Mouse (Mus musculus): Measurements from ENCODE around the gene Psmd5.
A peak's percentile ranks its signal among the peaks of the same experiment; 100 is the strongest.

Psmd5 gene

DNA sequence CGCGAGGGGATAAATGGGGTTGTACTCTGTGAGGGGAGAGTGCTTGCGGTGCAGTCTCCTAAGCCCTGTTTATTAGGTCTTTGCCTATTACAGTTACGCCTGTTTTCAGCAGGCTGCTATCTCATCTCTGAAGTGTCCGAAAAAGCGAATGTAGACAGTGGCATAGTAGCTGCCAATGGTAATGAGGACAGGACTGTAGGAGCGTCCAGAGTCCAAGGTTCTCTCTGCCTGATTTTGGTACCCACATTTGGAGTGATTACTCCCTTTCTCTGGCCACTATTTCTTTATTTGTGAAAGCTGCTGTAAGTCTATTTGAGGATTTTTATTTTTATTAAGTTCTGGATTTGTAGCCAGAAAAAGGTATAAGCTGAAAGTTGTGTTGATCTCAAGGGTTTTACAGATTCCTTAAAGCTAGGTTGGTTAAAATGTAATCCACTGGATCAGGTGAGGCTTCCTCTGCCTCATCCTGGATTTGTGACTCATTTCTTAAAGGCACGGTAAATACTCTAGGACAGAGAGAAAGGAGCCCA lies at the start of gene Psmd5:
Gene Psmd5 (minus strand): TSS at position 153 of the 530 bp plus-strand sequence.
- no peak for DNase-seq

DNA sequence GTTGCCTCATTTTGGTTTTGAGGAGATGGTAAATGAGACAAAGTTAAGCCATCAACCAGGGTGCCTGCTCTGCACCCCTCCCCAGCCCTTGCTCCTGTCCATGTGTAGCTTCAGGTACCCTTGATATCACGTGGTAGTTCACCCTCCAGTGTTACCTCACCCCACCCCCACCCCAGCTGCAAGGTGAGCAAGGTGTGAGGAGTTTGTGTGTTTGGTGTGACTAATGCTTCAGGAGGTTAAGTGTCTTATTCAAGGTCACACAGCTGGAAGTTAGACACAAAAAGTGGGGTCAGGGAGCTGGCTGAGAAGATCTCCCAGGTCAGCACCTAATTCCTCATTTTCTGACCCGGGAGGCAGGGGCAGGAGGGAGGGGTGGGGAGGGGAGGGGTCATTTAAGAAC lies 48.0 kb upstream of the Psmd5 start:
- DNase-seq, result no peak

DNA sequence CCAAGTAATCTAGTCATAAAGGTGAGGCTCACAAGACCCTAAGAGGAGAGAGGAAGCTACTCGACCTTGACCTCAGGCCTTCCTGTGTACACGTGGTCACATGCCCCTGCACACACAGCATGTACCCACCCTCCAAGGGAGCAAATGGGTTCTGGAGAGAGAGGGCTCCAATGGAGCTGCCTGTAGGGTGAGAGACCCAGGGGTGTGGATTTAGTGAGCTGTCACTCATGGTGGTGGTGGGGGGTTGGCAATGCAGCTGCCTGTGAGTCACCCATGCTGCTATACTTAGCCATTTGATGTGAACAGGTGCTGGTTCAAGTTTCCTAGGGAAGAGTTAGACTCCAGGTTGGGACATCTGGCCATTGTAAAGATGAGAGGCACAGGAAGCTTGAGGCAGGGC lies 45.4 kb upstream of the Psmd5 start:
- DNase-seq, result no peak

DNA sequence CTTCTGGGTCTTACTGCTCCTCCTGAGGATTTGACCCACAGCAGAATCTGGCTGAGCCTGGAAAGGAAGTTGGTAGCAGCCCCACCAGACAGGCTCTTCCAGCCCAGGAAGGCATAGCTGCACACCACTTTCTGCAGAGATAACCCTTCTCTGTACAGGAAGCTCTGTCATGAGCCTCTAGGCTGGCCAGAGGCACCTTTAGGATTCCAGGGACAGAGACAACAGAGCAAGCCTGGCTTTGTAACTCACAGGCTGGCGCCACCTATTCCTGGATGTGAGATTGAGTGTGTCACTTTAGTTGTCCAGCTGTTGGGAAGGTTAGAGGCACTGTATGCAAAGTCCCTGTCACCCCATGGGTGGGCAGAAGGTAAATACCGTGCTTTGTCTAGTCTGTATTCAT lies 40.3 kb upstream of the Psmd5 start:
- DNase-seq, result no peak

DNA sequence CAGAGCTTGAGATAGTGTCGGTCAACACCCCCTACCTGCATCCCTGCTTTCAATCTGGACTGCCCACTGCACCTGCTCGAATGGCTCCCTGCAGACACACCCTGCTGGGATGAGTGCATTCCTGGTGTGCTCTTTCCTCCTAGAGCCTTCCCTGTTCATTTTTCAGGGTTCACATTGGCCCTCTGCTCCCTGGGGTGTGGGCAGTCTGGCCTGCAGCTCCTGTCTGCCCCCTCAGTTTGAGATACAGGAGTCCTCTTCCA lies 40.0 kb upstream of the Psmd5 start:
- no peak for DNase-seq

DNA sequence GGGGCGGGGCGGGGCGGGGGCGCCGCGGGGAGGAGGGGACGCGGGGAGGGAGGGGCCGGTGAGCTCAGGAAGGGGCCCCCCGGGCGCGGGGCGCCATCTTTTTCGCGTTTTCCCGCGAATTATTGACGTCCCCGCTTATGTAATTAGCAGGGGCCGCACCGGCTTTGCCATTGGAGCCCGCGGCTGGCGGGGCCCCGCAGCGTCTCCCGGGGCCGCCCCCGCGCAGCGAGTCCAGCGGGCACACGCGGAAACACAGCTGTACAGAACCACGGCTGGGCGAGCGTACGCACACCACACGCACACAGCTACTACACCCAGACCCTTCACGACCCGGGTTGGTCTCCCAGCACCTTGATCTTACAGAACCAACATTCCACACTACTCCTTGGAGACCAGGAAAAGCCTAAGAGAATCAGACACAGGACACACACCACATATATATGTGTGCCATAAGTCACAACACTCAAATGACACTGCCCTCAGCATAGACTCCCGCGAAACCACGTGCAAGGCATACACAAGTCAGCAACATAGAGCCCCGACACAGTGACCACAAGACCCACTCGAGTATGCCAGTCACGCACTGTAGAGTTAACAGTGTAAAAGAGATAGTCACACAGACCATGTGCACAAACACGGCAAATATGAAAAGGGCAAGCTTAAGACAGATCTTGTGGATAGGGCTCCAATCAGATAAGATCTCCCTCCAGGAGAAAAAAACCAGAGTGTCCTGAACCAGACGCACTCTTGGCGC lies 39.5 kb upstream of the Psmd5 start:
- peak in 1 of 2 experiments; percentile 37 for DNase-seq

DNA sequence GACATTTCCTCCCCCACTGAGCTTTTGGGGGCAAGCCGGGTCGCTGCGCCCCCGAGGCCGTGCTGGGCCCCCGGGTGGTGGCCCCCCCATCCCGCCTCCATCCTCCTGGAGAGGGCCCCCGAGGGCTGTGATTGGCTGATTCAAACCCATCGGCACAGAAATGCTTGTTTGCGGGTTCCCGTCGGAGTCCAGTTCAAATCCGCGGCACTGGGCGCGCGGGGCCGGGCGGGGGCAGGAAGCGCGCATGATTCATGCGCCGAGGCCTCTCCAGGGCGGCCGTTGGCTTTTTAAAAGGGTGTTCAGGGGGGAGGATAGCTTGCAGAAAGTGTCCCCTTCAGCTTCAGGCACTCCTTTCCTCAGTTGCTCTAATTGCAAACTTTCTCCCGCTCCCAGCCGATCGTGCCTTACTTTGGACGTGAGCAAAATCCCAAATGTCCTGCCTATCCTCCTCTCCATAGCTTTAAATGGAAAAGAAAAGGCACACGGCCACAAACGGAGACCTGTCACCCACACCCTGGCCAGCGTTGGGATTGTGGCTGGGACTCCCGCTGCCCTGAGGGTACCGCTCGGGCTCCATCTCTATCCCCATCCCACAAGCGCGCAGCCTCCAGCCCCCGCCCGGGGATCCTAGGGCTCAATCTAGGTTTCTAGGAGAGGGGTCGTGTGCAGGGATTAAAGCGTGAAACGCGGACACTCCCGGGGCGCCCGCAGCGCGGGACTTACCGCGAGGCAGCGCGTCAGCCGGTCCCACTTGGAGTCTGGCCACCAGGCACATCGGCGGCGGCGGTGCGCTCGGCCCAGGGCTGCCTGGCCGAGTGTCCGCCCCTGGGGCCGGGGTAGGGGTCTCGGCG lies 38.7 kb upstream of the Psmd5 start, which contains the start of gene Phf19:
Gene Phf19 (minus strand): TSS at position 809 of the 851 bp plus-strand sequence.
- DNase-seq, result peak in 1 of 2 experiments; percentile 38

DNA sequence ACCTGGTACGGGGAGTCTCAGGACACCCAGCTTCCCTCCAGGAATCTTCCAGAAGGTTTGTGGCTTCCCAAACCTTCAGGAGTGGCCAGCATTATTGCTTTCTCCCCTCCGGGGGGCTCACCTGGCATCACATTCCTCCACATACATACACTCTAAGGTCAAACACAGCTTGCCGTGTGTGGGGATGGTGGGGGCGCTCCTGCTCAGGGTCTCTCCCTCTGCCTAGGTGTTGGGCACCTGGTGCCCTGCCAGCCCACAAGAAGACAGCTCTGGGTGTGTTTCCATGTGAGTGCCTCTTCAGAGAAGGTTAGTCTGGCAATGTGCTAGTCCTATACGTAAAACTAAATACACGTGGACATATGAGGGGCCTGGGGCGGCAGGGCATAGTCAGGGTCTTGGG lies 37.8 kb upstream of the Psmd5 start:
- no peak for DNase-seq

DNA sequence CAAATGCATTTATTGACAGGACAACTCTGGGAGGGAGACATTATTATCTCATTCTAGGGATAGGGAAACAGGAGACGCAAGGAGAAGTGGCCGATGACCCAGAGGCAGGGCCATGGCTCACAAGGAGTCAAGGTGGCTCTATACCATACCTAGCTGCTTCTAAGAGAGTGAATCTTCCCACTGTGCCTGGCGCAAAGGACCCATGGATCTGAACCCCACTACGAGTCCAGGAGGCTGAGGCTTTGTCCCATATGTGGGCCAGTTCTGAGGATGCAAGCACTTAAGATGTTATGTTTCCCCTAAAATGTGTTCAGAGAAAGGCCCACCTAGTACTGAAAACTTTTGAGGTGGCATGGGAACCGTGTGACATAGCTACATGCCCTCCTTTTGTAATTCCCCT lies 37.1 kb upstream of the Psmd5 start:
- no peak for DNase-seq

DNA sequence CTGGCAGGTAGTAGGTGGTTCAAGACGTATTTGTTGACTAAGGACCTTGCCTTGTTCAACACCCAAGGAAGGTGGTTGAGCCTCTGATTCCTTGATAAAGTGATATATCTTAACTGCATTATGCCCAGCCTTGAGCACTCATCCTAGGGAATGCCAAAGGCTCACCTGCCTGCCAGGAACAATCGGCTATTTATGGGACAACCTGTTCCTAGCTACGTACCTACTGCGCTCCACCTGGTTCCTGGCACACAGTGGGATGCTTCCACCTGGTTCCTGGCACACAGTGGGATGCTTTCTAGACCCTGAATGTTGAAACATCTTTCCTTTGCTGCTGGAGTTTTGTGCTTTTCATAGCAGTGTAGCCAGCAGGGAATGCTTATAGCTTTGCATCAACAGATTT lies 35.0 kb upstream of the Psmd5 start:
- no peak for DNase-seq

DNA sequence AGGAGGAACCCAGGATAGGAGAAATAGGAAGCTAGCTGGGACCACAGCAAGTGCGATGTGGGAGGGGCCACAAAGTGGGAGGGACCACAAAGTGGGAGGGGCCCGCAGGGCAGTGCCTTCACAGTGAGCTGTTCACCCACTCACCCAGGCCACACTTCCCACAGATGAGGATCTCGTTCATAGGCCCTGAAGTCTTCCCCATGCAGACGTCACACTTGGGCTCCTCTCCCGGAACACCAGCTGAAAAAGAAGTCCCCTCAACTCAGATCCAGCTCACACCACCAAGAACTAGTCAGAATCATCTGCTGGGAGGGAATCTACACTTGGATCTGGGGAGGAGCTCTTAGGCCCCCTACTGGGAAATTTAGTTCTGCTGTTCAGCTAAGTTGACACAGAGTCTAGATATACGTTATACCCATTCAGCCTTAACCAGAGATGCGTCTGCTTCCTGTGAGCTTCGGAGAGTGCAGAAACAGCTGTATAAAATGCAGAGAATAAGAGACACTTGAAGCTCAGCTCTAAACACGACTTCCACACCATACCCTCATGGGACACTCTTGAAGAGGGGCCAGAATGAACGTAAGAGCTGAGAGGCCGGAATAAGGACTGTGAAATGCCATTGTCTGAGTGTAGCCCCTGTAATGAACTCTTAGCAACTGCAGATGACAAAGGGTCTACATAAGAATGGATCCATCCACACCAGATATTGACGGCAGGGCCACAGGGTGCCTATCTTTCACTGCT lies 32.3 kb upstream of the Psmd5 start:
- peak in 1 of 2 experiments; percentile 21 for DNase-seq

DNA sequence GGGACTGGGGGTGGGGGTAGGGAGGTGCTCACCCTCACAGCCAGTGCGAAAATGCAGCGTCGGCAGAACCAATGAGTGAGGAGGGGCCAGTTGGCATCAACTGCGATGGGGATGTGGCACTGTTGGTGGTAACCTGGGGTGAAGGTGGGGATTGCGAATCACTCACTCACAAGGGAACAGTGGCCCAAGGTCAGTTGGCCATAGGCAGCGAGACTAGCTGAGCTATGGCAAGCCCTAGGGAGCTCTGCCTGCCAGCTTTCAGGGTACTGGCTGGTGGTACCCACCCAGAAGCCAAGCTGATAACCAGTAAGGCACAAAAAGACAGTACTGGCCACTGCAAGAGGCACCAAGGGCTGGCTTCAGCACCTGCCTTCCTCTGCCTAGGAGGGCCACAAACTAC lies 31.7 kb upstream of the Psmd5 start:
- peak in 1 of 2 experiments; percentile 28 for DNase-seq

DNA sequence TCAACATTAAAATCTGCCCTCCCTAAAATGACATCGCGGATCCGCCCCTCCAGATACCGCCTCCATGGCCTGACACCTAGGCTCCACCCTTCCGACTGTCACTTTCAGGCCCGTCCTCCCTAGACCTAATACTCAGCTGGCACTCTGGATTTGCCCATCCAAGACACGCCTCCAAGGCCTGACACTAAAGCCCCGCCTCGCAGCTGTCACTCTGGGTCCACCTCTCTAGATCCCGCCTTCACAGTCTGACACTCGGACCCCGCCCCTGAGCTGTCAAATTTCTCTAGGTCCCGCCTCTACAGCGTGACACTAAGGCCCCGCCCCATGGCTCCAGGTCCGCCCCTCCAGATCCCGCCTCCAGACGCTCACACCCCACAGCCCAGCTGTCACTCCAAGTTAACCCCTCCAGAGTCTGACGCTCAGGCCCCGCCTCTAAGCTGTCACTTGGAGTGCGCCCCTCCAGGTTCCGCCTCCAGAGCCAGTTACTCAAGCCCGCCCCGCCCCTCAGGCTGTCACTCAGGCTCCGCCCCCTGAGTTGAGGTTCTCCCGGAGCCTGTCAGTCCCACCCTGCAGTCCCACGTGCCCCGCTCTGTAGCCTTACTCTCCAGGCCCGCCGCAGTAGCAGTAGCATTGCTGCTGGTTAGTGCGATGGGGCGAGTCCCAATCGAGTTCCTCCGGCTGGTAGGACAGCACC lies 30.2 kb upstream of the Psmd5 start:
- peak; percentile 95 to 97 for DNase-seq

DNA sequence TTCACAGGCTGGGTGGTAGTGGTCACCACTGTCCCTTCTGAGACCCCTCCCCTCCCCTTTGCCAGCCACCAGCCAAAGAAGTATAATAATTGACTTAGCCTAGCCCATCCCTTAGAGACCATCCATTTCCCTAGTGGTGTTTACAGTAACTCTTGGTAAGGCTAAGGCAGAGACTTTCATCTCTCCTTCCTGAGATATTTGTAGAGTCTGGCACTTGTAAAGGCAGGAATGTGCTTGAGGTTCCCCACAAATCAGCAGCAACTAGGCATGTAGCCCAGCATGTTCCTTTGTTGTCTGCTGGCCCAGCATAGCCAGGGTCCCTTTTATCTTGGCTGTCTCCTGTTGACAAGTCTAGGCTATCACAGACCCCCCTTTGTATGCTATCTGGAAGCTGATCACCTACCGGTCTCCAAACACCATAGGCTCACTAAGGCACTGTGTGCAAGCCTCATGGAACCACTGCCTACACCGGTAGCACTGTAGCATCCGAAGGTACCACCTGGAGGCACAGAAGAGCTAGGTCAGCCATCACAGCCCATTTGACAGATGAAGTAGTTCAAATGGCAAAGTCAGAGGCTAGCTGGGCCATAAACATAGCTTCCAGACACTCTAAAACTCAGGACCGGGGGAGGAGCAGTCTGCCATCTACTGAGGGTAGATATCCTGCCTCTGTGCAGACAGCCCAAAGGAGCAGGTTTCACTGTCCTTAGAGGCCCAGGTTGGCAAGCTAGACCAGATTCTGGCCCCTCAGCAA lies 29.1 kb upstream of the Psmd5 start:
- DNase-seq, result peak in 1 of 2 experiments; percentile 22

DNA sequence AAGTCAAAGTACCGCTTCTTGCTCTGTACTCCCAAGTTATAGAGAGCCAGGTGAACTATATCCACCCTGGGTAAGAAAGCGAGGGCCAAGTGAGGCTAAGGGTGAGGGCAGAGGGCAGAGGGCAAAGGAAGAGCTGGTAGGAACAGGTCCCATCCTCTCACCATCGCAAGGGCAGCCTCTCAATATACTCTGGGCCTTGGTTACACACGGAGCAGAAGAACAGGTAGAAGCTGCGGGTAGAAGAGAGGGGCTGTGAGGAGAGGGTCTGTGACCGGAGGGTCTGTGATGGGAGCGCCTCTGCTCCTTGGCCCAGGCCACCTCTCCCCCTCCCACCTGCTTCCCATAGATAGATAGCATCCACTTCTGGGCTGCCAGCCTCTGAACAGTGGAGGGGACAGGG lies 28.4 kb upstream of the Psmd5 start:
- no peak for DNase-seq

DNA sequence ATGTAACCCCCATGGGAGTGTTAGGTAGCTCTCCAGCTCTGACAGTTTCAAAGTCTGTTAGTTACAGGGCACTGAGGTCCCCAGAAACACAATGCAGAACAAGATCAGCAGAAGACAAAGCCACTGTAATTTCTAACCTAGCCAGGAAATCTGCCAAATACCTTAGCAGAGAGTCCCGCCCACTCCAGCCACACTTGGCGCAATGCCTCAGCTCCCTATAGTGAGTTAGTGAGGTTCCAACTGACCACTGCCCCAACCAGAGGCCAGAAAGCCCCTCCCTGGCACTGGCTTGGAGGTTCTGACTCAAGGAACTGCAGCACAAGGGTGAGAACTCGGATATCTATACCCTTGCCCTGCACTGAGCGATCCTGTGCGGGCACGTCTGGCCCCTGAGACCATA lies 28.0 kb upstream of the Psmd5 start:
- peak in 1 of 2 experiments; percentile 18 for DNase-seq

DNA sequence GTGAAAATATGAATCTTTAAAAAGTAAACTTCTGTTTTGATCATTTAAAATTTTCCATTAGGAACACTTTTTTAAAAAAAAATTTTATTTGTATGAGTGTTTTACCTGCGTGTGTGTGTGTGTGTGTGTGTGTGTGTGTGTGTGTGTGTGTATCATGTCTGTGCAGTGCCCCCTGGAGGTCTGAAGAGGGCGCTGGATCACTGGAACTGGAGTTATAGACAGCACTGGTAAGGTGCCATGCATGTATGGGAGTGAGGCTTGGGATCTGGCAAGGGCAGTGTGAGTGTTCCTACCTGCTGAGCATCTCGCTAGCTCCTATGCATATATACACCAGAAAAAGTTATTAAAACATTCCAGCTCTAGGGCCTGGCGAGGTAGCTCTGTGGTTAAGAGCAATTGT lies 27.0 kb upstream of the Psmd5 start:
- DNase-seq, result no peak

DNA sequence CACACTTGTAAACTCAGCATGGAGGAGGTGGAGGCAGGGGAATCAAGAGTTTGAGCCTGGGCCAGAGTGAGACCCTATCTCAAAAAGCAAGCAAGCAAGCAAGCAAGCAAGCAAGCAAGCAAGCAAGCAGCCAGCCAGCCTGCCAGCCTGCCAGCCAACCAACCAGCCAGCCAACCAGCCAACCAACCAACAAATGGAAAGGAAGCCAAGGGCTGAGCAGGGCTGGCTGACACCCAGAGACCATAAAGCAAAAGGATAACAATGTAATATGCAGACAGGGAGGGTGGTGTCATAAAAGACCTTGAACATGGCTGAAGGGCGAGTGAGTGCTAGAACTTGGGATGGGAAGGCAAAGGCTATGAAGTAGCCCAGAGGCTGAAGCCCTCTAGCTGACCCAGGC lies 25.6 kb upstream of the Psmd5 start:
- DNase-seq, result peak in 1 of 2 experiments; percentile 34

DNA sequence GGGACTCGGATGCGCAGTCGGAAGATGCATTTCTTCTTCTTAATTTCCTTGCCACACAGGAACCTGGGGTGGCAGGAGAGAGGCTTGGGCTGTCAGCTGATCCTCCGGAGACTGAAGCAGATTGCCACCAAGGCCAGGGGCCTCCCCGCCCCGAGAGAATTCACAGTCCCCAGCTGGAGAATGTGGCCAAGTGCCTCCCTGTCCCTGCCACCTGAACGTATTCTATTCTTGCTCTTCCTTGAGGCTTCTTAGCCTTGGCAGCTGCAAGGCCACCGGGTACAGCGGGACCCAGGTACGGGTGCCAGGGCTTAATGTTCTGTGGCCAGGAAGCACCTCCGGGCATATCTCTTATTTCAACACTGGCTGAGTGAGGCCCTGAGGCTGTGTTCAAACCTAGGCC lies 24.9 kb upstream of the Psmd5 start:
- DNase-seq, result peak in 1 of 2 experiments; percentile 50

DNA sequence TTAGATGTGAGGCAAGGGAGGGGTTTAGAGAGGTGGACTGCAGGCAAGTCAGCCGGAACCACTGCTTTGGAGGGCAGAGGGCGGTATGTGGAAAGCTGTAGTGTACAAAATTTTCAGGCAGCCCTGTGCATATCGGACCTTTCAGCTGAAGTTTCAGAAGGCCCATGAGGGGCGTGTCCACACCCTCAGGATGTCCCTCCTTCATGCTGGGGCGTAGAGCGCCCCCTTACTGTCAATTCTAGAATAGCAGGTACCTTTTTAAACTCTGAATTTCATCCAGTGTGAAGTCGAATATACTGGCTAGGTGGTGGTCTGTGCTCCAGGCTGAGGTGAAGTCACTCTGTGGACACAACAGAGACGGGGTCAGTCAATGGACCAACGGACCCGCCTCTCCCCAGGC lies 23.1 kb upstream of the Psmd5 start:
- DNase-seq, result peak in 1 of 2 experiments; percentile 51

DNA sequence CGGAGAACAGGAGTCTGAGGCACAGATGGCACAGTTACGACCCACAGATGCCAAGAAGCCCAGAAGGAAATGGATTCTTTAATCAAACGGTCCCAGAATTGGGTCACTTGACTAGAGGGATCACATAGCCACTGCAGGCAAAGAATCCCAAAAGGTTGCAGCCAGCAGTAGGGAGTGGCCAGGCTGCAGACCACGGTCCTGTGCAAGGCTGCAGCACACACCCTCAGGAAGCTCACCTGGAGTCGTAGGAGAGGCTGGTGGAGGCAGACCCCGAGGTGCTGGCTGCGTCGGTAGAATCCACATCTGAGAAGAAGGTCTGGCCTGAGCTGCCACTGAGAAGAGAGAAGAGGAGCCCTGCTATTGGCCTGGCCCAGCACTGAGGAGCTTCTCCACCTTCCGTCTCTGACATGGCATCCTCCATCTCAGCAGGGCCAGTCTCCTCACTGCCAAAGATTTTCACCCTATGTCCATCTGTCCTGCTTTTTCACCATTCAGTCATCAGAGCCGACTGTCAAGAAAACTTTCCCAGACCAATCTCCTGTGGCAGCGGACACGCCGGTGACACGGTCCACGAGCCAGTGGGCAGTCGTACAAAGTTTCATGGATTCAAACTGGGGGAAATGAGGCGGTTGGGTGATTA lies 22.2 kb upstream of the Psmd5 start:
- DNase-seq, result peak in 1 of 2 experiments; percentile 57

Measured in cerebellum, postnatal 25 days (tissue).